8 mouse cellular contexts compared by ENCODE assay signal in genomic region chr17:31905791-31906211, GRCm38 (mm10). TPM values are rescaled to one million over a fixed set of nuclear protein-coding genes. Genes with fewer than 3 reads are reported as not detected.
DNase-seq lines count a peak whose midpoint lies in the region; ATAC-seq lines count a peak whose summit lies in the region.

No protein-coding gene starts in this region.

- H3K4me3 ChIP-seq in hindbrain, embryonic 10.5 days, result no peak overlapping the region
- no peak overlapping the region for H3K4me3 ChIP-seq in hindbrain, embryonic 13.5 days
- no peak overlapping the region for H3K4me3 ChIP-seq in intestine, embryonic 15.5 days (replicated peaks)
- H3K4me3 ChIP-seq in liver, embryonic 16.5 days (ENCODE audit: low read depth, low read length), result no peak overlapping the region

- no peak overlapping the region for H3K4me2 ChIP-seq in hindbrain, embryonic 13.5 days
- H3K4me2 ChIP-seq in intestine, embryonic 15.5 days (replicated peaks), result no peak overlapping the region
- H3K4me2 ChIP-seq in liver, embryonic 16.5 days (ENCODE audit: low read depth, low read length), result no peak overlapping the region

- WGBS in hindbrain, embryonic 10.5 days, result 71% methylated on average over 10 of the region's 10 CpGs
- 74% methylated on average over 10 of the region's 10 CpGs for WGBS in hindbrain, embryonic 13.5 days
- 63% methylated on average over 10 of the region's 10 CpGs for WGBS in intestine, embryonic 15.5 days
- WGBS in liver, embryonic 16.5 days (ENCODE audit: insufficient replicate concordance), result 33% methylated on average over 10 of the region's 10 CpGs

- H3K9ac ChIP-seq in hindbrain, embryonic 13.5 days, result no peak overlapping the region
- H3K9ac ChIP-seq in intestine, embryonic 15.5 days, result no peak overlapping the region
- H3K9ac ChIP-seq in liver, embryonic 16.5 days (ENCODE audit: low read depth, low read length), result no peak overlapping the region

- H3K4me1 ChIP-seq in hindbrain, embryonic 10.5 days (replicated peaks), result peaks cover 7% of the 10 kb centered on the region; the same call in 1 of the 2 replicates
- no peaks in the 10 kb centered on the region for H3K4me1 ChIP-seq in hindbrain, embryonic 13.5 days (replicated peaks)
- 0 out of 2 replicates have a peak, but pooled peaks cover 2% of the 10 kb centered on the region for H3K4me1 ChIP-seq in intestine, embryonic 15.5 days (replicated peaks)
- H3K4me1 ChIP-seq in liver, embryonic 16.5 days (ENCODE audit: control insufficient read depth, low read depth, low read length), result peaks cover 12% of the 10 kb centered on the region

- H3K27me3 ChIP-seq in hindbrain, embryonic 10.5 days (ENCODE audit: insufficient read depth, poor library complexity, severe bottlenecking), result no peaks in the 10 kb centered on the region
- H3K27me3 ChIP-seq in hindbrain, embryonic 13.5 days, result no peaks in the 10 kb centered on the region
- H3K27me3 ChIP-seq in intestine, embryonic 15.5 days (replicated peaks), result no peaks in the 10 kb centered on the region
- H3K27me3 ChIP-seq in liver, embryonic 16.5 days (ENCODE audit: control insufficient read depth, insufficient read depth, low read depth, low read length), result no peaks in the 10 kb centered on the region

- ATAC-seq in hindbrain, embryonic 13.5 days (ENCODE audit: low FRiP score), result no peak
- peak; percentile 53; the same call in 1 of the 2 replicates for ATAC-seq in intestine, embryonic 15.5 days
- peak; percentile 58 for ATAC-seq in liver, embryonic 16.5 days (ENCODE audit: low read depth)

- no peak for DNase-seq in hindbrain, embryonic 10.5 days (ENCODE audit: low spot score)
- DNase-seq in gastrocnemius, adult 18-20 months (ENCODE audit: low spot score), result peak; percentile 56
- DNase-seq in spleen, postnatal 36 days (ENCODE audit: low spot score in 2 of 2), result peak; percentile 22 to 34
- DNase-seq in cerebellum, adult 9-11 months, result no peak
- DNase-seq in cerebellum, postnatal 14 days, result no peak

- no peaks in the 10 kb centered on the region for H3K36me3 ChIP-seq in hindbrain, embryonic 10.5 days
- H3K36me3 ChIP-seq in hindbrain, embryonic 13.5 days, result no peaks in the 10 kb centered on the region
- H3K36me3 ChIP-seq in intestine, embryonic 15.5 days, result no peaks in the 10 kb centered on the region
- no peaks in the 10 kb centered on the region for H3K36me3 ChIP-seq in liver, embryonic 16.5 days (ENCODE audit: control insufficient read depth, insufficient read depth)

- peak overlapping the region; percentile 71 for H3K27ac ChIP-seq in hindbrain, embryonic 10.5 days
- H3K27ac ChIP-seq in hindbrain, embryonic 13.5 days, result no peak overlapping the region
- H3K27ac ChIP-seq in intestine, embryonic 15.5 days, result peak overlapping the region; percentile 36; the same call in 1 of the 2 replicates
- H3K27ac ChIP-seq in liver, embryonic 16.5 days (ENCODE audit: low read length), result peak overlapping the region; percentile 73

- no peaks in the 10 kb centered on the region for H3K9me3 ChIP-seq in hindbrain, embryonic 10.5 days
- H3K9me3 ChIP-seq in hindbrain, embryonic 13.5 days, result no peaks in the 10 kb centered on the region
- H3K9me3 ChIP-seq in intestine, embryonic 15.5 days, result no peaks in the 10 kb centered on the region
- H3K9me3 ChIP-seq in liver, embryonic 16.5 days (replicated peaks; ENCODE audit: control insufficient read depth, low read length), result no peaks in the 10 kb centered on the region

RNA-seq across cellular contexts. Expression of gene Sik1, which starts 50.2 kb away (rescaled TPM):
- polyA plus RNA-seq in hindbrain, embryonic 10.5 days (2016; fragmentation: Nextera tagmentation; extraction: Ambion mirVana), result 14.0 and 14.3 TPM in 2 replicates
- 20.1 and 23.4 TPM in 2 replicates for polyA plus RNA-seq in hindbrain, embryonic 13.5 days (2015; fragmentation: Nextera tagmentation; extraction: Ambion mirVana)
- total RNA-seq in gastrocnemius, adult 18-20 months (2021), result 10 to 100 TPM; 23.5 to 27.8 TPM
- polyA plus RNA-seq in intestine, embryonic 15.5 days (2015; fragmentation: Nextera tagmentation; extraction: Ambion mirVana), result 8.8 and 9.2 TPM in 2 replicates
- 5.4 and 5.9 TPM in 2 replicates for polyA plus RNA-seq in liver, embryonic 16.5 days (2015; fragmentation: Nextera tagmentation; extraction: Ambion mirVana)

Comparison
In these comparisons a context has a peak if more than half of its experiments do, and no peak if none do; other contexts are left out.
1. DNase-seq: peak in gastrocnemius, adult 18-20 months (single experiment) and spleen, postnatal 36 days (2 of 2); none in hindbrain, embryonic 10.5 days (single experiment), cerebellum, adult 9-11 months (single experiment) and cerebellum, postnatal 14 days (0 of 2).